Mouse (Mus musculus): ENCODE data around the gene Hnf4a. TPM values are rescaled to one million over a fixed set of nuclear protein-coding genes. Genes with fewer than 3 reads are reported as not detected.

The Hnf4a gene
- polyA plus RNA-seq, 2 experiments = 11.6 to 22.9 TPM

GRCm38 (mm10) chr2:163592084-163592483 lies 85.5 kb downstream of the Hnf4a start:
- Histone ChIP-seq H3K4me2 (ENCODE audit: low read depth) (no peak overlapping the region), H3K36me3 (replicated peaks; ENCODE audit: control insufficient read depth, insufficient read depth, low read depth) (no peaks in the 10 kb centered on the region), H3K27ac (no peak overlapping the region), H3K9ac (replicated peaks) (no peak overlapping the region), H3K27me3 (ENCODE audit: control insufficient read depth, insufficient read depth, low read length) (no peaks in the 10 kb centered on the region), H3K9me3 (ENCODE audit: control insufficient read depth, low read length) (no peaks in the 10 kb centered on the region), H3K4me3 (ENCODE audit: insufficient read depth in 1 of 2, low read depth in 2 of 2, low read length in 2 of 2) (no peak overlapping the region), H3K4me1 (replicated peaks; ENCODE audit: control insufficient read depth in 2 of 2, insufficient read depth in 2 of 2, low read length in 1 of 2) (peaks cover 0 to 38% of the 10 kb centered on the region in 2 experiments; a peak in 3 of 4 replicates)
- TF ChIP-seq CTCF (IDR thresholded peaks at IDR 0.05; ENCODE audit: low read depth) (peak; percentile 46), EP300 (IDR thresholded peaks at IDR 0.05; ENCODE audit: low read depth) (no peak)
- 32% methylated on average over 1 of the region's 1 CpGs for WGBS (ENCODE audit: insufficient replicate concordance)
- DNase-seq (ENCODE audit: low read depth in 3 of 3, low spot score in 3 of 3) = peak in 1 of 3 experiments; percentile 40
- no peak for ATAC-seq (ENCODE audit: insufficient read depth)

DNA sequence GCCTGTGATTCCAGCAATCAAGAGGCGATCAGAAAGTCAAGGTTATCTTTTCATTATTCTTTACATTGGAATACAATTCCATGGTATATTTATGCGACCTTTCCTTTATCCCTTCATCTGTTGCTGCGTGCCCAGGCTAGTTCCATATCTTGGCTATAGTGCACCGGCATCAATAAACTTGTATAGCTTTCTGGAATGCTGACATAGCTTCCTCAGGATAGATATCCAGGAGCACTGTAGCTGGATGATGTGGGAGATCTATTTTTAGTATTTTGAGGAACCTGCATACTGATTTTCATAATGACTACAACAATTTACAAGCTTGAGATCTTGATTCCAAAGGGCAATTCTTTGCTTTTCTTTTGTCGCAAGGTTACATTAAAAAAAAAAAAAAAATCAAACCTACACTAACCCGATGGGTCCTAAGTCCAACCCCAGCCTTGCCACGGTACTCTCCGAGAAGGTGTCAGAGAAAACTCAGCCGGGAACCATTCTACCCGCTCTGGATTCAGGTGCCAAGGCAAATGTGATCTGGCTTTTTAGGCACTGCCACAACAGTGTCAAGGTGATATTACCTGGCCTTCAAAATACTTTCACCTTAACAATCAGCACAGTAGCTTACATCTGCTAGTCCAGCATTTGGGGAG lies 87.2 kb downstream of the Hnf4a start:
- TF ChIP-seq EP300 (IDR thresholded peaks at IDR 0.05; ENCODE audit: low read depth) = no peak
- TF ChIP-seq CTCF (IDR thresholded peaks at IDR 0.05; ENCODE audit: low read depth) = no peak
- no peak overlapping the region for H3K4me2 ChIP-seq (ENCODE audit: low read depth)
- WGBS (ENCODE audit: insufficient replicate concordance) = 65% methylated on average over 10 of the region's 10 CpGs
- H3K9me3 ChIP-seq (ENCODE audit: control insufficient read depth, low read length) = no peaks in the 10 kb centered on the region
- no peak overlapping the region for H3K9ac ChIP-seq (replicated peaks)
- no peak for ATAC-seq (ENCODE audit: insufficient read depth)
- no peak overlapping the region for H3K27ac ChIP-seq
- H3K4me3 ChIP-seq (ENCODE audit: insufficient read depth in 1 of 2, low read depth in 2 of 2, low read length in 2 of 2) = no peak overlapping the region
- H3K4me1 ChIP-seq (replicated peaks; ENCODE audit: control insufficient read depth in 2 of 2, insufficient read depth in 2 of 2, low read length in 1 of 2) = peaks cover 0 to 34% of the 10 kb centered on the region in 2 experiments; a peak in 3 of 4 replicates
- no peaks in the 10 kb centered on the region for H3K36me3 ChIP-seq (replicated peaks; ENCODE audit: control insufficient read depth, insufficient read depth, low read depth)
- no peak for DNase-seq (ENCODE audit: low read depth in 3 of 3, low spot score in 3 of 3)
- H3K27me3 ChIP-seq (ENCODE audit: control insufficient read depth, insufficient read depth, low read length) = no peaks in the 10 kb centered on the region

DNA sequence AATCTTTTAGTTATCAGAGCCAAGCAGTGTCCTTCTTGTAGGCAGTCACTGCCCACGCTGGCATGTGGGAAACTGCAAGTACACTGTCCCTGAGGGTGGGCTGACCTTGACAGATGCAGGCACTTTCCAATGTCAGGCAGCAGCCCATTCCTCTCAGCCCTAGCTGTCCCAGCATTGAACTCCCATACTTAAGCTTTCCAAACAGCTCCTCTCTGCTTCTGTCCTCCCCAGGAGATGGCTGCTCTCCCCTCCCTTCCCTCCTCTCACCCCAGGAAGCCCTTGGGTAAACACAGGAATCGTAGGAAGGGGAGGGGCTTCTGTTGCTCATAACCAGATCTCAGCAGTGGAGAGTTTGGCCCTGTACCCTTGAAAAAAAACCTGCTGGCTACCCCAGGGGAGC lies 88.5 kb downstream of the Hnf4a start:
- H3K4me1 ChIP-seq (replicated peaks; ENCODE audit: control insufficient read depth in 2 of 2, insufficient read depth in 2 of 2, low read length in 1 of 2) = peaks cover 0 to 32% of the 10 kb centered on the region in 2 experiments; a peak in 3 of 4 replicates
- H3K36me3 ChIP-seq (replicated peaks; ENCODE audit: control insufficient read depth, insufficient read depth, low read depth) = no peaks in the 10 kb centered on the region
- DNase-seq (ENCODE audit: low read depth in 3 of 3, low spot score in 3 of 3) (no peak), ATAC-seq (ENCODE audit: insufficient read depth) (no peak)
- no peak overlapping the region for H3K9ac ChIP-seq (replicated peaks)
- no peaks in the 10 kb centered on the region for H3K9me3 ChIP-seq (ENCODE audit: control insufficient read depth, low read length)
- TF ChIP-seq EP300 (IDR thresholded peaks at IDR 0.05; ENCODE audit: low read depth) = no peak
- TF ChIP-seq CTCF (IDR thresholded peaks at IDR 0.05; ENCODE audit: low read depth) = no peak
- H3K27me3 ChIP-seq (ENCODE audit: control insufficient read depth, insufficient read depth, low read length) = no peaks in the 10 kb centered on the region
- H3K27ac ChIP-seq = no peak overlapping the region
- H3K4me3 ChIP-seq (ENCODE audit: insufficient read depth in 1 of 2, low read depth in 2 of 2, low read length in 2 of 2) = no peak overlapping the region
- WGBS (ENCODE audit: insufficient replicate concordance) = 20% methylated on average over 2 of the region's 2 CpGs
- no peak overlapping the region for H3K4me2 ChIP-seq (ENCODE audit: low read depth)

- no peak overlapping the region for H3K9ac ChIP-seq (replicated peaks)
- H3K36me3 ChIP-seq (replicated peaks; ENCODE audit: control insufficient read depth, insufficient read depth, low read depth) = no peaks in the 10 kb centered on the region
- DNase-seq (ENCODE audit: low read depth in 3 of 3, low spot score in 3 of 3) = no peak
- no peak overlapping the region for H3K4me3 ChIP-seq (ENCODE audit: insufficient read depth in 1 of 2, low read depth in 2 of 2, low read length in 2 of 2)
- ATAC-seq (ENCODE audit: insufficient read depth) = no peak
- H3K27me3 ChIP-seq (ENCODE audit: control insufficient read depth, insufficient read depth, low read length) = no peaks in the 10 kb centered on the region
- no peak overlapping the region for H3K4me2 ChIP-seq (ENCODE audit: low read depth)
- H3K27ac ChIP-seq = no peak overlapping the region
- TF ChIP-seq CTCF (IDR thresholded peaks at IDR 0.05; ENCODE audit: low read depth) (no peak), EP300 (IDR thresholded peaks at IDR 0.05; ENCODE audit: low read depth) (no peak)
- WGBS (ENCODE audit: insufficient replicate concordance) = 51% methylated on average over 13 of the region's 13 CpGs
- H3K4me1 ChIP-seq (replicated peaks; ENCODE audit: control insufficient read depth in 2 of 2, insufficient read depth in 2 of 2, low read length in 1 of 2) = peaks cover 0 to 27% of the 10 kb centered on the region in 2 experiments; a peak in 3 of 4 replicates
- H3K9me3 ChIP-seq (ENCODE audit: control insufficient read depth, low read length) = no peaks in the 10 kb centered on the region
These were observed 89.7 kb downstream of the Hnf4a start for GRCm38 (mm10) chr2:163596057-163596872.

DNA sequence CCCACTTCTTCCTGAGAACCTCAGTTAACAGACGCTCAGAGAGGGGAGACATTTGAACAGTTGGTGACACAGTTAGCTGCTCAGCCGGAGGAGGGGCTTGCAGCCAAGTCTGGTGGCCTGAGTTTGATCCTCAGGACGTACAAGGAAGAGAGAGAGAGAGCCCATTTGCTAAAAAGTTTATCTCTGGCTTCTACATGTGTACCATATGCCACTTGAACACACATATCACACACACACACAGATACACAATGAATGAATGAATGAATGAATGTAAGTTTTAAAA lies 90.2 kb downstream of the Hnf4a start:
- DNase-seq (ENCODE audit: low read depth in 3 of 3, low spot score in 3 of 3) (no peak), ATAC-seq (ENCODE audit: insufficient read depth) (no peak)
- H3K9ac ChIP-seq (replicated peaks) = no peak overlapping the region
- no peak overlapping the region for H3K4me3 ChIP-seq (ENCODE audit: insufficient read depth in 1 of 2, low read depth in 2 of 2, low read length in 2 of 2)
- H3K27me3 ChIP-seq (ENCODE audit: control insufficient read depth, insufficient read depth, low read length) = no peaks in the 10 kb centered on the region
- no peak for TF ChIP-seq EP300 (IDR thresholded peaks at IDR 0.05; ENCODE audit: low read depth)
- TF ChIP-seq CTCF (IDR thresholded peaks at IDR 0.05; ENCODE audit: low read depth) = no peak
- 22% methylated on average over 3 of the region's 3 CpGs for WGBS (ENCODE audit: insufficient replicate concordance)
- H3K4me1 ChIP-seq (replicated peaks; ENCODE audit: control insufficient read depth in 2 of 2, insufficient read depth in 2 of 2, low read length in 1 of 2) = peaks cover 0 to 31% of the 10 kb centered on the region in 2 experiments; a peak in 3 of 4 replicates
- no peaks in the 10 kb centered on the region for H3K9me3 ChIP-seq (ENCODE audit: control insufficient read depth, low read length)
- no peak overlapping the region for H3K4me2 ChIP-seq (ENCODE audit: low read depth)
- no peak overlapping the region for H3K27ac ChIP-seq
- no peaks in the 10 kb centered on the region for H3K36me3 ChIP-seq (replicated peaks; ENCODE audit: control insufficient read depth, insufficient read depth, low read depth)
